Mouse (Mus musculus) liver, embryonic 14.5 days (tissue): ENCODE measurements around the gene Rbms1.

ENCODE experiments used
- CTCF ChIP-seq: IDR thresholded peaks from 2 replicates; pipeline ENCODE4 v1.5.1; 2016; ENCODE audit warnings: antibody characterized with exemption, low read depth, control low read depth
- EP300 ChIP-seq: IDR thresholded peaks from 2 replicates; pipeline ENCODE4 v1.6.1; 2016; ENCODE audit warnings: antibody characterized with exemption, low read depth

DNA sequence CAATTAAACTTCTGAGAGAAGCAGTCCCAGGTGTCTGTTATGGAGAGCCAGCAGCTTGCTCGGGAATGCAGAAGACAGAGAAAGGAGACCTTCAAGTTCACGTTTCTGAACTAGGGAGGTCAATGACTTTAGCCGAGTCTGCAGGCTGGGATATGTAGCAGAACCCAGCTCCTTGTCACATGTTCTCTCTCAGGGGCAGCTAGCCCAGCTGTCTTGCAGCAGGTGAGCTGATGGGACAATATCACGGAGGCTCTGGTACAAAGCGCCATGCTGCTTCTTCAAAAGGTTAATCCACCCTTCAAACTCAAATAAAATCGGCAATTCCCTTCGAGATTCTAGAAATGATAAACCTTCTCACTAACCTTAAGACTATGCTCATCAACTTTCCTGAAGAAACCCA is 158.2 kb downstream of the Rbms1 start:
- TF ChIP-seq CTCF (no peak), EP300 (no peak)
